Mouse (Mus musculus) megakaryocyte, embryonic 14.5 days (primary cell): ENCODE results near the gene Prune2. TPM values are rescaled to one million over a fixed set of nuclear protein-coding genes. Genes with fewer than 3 reads are reported as not detected.

Experiments
- H3K27me3 ChIP-seq: replicated peaks from 2 replicates; pipeline ENCODE3; 2012; ENCODE audit warnings: inconsistent platforms
- H3K36me3 ChIP-seq: replicated peaks from 2 replicates; pipeline ENCODE3; 2012; ENCODE audit warnings: low read length, inconsistent platforms, mixed read lengths
- H3K4me1 ChIP-seq: 2 replicates; pipeline ENCODE4 v1.6.1; 2012; ENCODE audit warnings: inconsistent platforms
- H3K4me3 ChIP-seq: replicated peaks from 2 replicates; pipeline ENCODE3; 2012; ENCODE audit warnings: moderate library complexity, mild to moderate bottlenecking, inconsistent platforms
- H3K9me3 ChIP-seq: 2 replicates; pipeline ENCODE4 v1.6.1; 2012; ENCODE audit warnings: inconsistent platforms
- FLI1 ChIP-seq: IDR thresholded peaks from 2 replicates; pipeline ENCODE4 v1.6.1; 2012; ENCODE audit warnings: low read length, inconsistent platforms, mixed read lengths
- GATA1 ChIP-seq: IDR thresholded peaks from 3 replicates; pipeline ENCODE4 v1.6.1; 2012; ENCODE audit warnings: mixed read lengths, low read length, inconsistent platforms, borderline replicate concordance
- polyA plus RNA-seq: library from polyadenylated mRNA; stranded (reverse); fragments of >175 nt; gene quantifications from 2 replicates; pipeline ENCODE4 v1.2.3, GENCODE M21; 2012; ENCODE audit warnings: low replicate concordance; ENCODE audit not compliant: insufficient read depth

The Prune2 gene
- polyA plus RNA-seq, 1 experiment = 1.2 TPM

DNA sequence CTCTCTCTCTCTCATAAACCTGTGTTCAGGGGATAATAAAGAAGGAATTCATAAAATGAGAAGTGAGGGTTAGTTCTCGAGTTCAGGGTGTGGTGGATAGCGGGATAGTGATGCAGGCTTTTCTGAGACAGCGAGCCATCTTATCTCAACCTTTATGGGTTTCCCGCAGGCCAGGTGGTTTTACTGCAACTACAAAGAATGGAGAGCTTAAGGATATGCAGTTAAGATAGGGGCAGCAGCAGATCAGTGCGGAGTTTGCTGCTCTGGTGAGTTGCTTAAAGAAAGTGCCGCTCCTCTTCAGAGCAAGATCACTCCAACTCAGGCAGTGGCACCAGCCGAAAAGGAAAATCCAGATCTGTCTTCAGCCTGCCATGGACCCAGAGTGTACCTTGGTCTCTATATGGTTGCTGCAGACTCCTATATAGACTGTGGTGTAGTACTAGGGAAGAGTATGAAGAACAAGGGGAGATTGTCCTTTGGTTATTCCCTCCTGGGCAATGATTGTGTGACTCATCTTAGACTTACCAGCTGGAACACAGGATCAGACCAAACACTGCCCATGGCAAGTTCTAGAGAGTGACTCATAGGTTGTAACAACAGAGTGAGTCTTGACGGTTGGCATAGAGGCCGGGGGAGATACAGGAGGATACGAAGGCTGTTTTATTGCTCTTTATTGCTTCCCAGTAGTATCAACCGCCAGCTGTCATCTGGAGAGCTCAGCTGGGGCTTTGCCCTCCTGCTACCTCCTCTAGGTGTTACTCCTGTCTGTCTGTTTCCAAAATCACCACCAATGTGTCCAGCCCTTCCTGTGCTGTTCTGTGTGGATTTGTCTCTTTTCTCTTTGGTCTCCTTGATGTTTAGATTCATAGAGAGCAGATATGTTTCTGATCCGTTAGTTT lies 184.3 kb downstream of the Prune2 start:
- Histone ChIP-seq H3K4me1 (peaks cover 11% of the 10 kb centered on the region), H3K9me3 (no peaks in the 10 kb centered on the region), H3K27me3 (peaks cover 17% of the 10 kb centered on the region), H3K4me3 (no peak overlapping the region), H3K36me3 (no peaks in the 10 kb centered on the region)
- TF ChIP-seq GATA1 (no peak), FLI1 (no peak)

DNA sequence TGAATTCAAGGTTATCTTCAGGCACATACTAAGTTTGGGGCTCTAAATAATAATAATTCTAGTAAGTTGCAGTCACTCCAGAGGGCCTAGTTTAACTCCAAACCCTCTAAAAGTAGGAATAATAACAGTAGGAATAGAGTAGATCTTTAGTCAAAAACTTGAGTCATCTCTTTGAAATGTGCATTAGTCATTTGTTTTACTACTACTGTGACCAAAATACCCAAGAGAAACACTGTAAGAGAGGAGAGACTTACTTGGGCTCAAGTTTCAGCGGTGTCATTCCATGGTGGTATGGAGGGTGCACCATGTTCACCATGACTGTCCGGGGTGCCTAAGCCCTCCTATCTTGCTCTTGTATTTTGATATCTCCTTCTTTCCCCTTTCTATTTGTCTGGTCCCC lies 187.3 kb downstream of the Prune2 start:
- H3K9me3 ChIP-seq = no peaks in the 10 kb centered on the region

DNA sequence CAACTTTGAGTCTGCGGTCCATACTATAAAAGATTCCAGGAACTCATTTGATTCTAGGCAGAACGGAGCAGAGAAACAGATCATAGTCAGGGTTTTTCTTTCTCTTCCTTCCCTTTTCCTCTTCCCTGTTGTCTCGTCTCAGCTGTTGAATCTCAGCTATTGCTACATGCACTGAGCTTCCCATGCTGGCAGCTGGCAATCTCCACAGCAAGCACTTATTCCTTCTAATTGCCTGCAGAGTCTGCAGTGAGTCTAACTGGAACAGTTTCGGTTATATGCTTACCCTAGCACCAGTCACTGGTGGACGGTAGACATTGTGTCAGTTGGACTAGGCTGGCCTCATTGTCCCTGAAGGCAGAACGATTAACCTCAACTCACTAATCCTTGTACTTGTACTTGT lies 188.3 kb downstream of the Prune2 start:
- TF ChIP-seq FLI1 (no peak), GATA1 (no peak)
- H3K9me3 ChIP-seq = no peaks in the 10 kb centered on the region
- no peaks in the 10 kb centered on the region for H3K36me3 ChIP-seq
- peaks cover 9% of the 10 kb centered on the region for H3K27me3 ChIP-seq
- no peak overlapping the region for H3K4me3 ChIP-seq
- H3K4me1 ChIP-seq = no peaks in the 10 kb centered on the region

More for the DNA sequence above, 187.3 kb downstream of the Prune2 start:
- peaks cover 13% of the 10 kb centered on the region for H3K27me3 ChIP-seq
- TF ChIP-seq FLI1 (no peak), GATA1 (no peak)
- no peak overlapping the region for H3K4me3 ChIP-seq
- H3K36me3 ChIP-seq = no peaks in the 10 kb centered on the region
- no peaks in the 10 kb centered on the region for H3K4me1 ChIP-seq

DNA sequence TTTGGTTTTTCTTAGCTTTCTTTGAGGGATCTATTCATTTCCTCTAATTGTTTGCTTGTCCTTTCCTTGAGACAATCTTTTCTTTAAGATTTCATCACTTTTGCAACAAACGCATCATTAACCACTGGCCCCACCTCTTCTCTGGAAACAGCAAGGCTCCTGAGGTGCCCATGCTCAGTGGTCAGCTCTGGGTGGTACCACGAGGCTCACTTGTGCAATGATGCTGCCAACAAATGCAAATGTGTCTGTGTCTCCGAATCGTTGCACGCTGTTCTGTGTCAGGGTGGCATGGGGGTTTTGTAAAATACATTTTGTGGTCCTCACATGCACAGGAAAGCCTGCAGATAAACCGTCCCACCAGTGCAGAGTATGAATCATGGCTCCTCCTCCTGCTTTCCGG lies 194.1 kb downstream of the Prune2 start:
- H3K4me1 ChIP-seq = peaks cover 27% of the 10 kb centered on the region
- H3K4me3 ChIP-seq = no peak overlapping the region
- no peaks in the 10 kb centered on the region for H3K27me3 ChIP-seq
- H3K36me3 ChIP-seq = no peaks in the 10 kb centered on the region
- TF ChIP-seq FLI1 = no peak
- no peak for TF ChIP-seq GATA1
- no peaks in the 10 kb centered on the region for H3K9me3 ChIP-seq

DNA sequence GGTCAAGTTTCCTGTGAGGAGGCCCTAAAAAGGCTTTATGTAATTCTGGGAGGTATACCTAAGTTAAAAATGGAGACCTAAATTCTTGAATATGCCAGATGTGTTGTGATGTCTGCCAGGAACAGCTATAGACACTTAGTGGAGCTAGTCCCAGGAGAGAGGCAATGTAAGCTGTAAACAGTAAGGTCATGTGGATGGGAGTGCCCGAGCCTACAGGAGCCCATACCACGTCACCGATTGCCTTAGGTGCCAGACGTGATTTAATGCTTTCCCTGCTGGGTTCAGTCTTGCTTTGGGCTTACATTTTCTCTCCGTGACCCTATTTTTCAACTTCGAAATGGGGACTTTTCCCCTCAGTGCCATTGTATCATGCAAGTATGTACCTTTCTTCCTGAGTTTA lies 195.9 kb downstream of the Prune2 start:
- no peak overlapping the region for H3K4me3 ChIP-seq
- H3K9me3 ChIP-seq = no peaks in the 10 kb centered on the region
- no peaks in the 10 kb centered on the region for H3K27me3 ChIP-seq
- peaks cover 32% of the 10 kb centered on the region for H3K4me1 ChIP-seq
- TF ChIP-seq GATA1 (no peak), FLI1 (no peak)
- H3K36me3 ChIP-seq = no peaks in the 10 kb centered on the region

DNA sequence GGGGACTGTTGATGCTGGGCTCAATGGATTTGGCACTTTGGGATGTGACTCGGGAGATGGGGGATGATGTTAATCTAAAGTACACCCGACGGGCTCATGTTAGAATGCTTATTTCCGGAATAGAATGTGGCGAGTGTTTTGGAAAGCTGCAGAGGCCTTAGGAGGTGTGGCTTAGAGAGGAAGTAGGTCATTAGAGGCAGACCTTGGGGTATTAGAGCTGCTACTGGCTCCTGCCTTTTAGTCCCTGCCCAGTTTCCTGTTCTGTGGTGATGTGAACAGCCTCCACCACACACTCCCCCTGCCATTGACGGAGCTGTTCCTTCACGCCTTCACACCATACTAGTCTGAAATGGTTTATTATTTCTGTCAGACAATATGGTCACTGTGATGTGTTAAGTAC lies 196.5 kb downstream of the Prune2 start:
- H3K9me3 ChIP-seq = no peaks in the 10 kb centered on the region
- H3K4me1 ChIP-seq = peaks cover 39% of the 10 kb centered on the region
- H3K36me3 ChIP-seq = no peaks in the 10 kb centered on the region
- no peak overlapping the region for H3K4me3 ChIP-seq
- no peaks in the 10 kb centered on the region for H3K27me3 ChIP-seq
- TF ChIP-seq GATA1 = no peak

DNA sequence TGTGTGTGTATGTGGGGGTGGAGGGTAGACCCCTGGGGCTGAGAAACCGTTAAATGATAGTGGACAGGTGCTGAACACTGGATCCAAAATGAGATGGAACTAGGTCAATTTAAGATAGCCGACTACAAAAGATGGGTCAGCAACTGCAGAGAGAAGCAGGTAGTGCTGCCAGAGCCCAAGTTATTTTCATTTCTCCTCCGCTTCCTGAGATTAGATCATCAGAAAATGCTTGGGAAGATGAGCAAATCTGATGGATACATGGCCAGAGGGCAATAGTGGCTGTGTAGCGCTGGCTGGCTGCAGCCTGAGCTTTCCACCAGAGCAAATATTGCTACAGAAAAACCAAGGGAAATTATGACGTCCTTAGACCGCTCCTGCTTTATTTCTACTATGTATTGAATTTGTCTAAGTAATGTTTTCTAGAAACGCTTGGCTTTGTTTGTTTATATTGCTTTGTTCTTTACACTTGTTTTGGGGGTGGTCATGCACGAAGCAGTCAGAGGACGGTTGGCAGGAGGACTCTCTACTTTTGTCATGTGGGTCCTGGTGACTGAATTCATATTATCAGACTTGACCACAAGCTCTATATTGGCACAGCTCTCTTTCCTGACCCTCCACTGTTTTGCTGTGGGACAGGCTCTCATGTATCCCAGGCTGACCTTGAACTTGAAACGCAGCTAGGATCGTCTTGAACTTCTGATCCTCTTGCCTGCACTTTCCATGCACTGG lies 198.2 kb downstream of the Prune2 start:
- H3K4me3 ChIP-seq = no peak overlapping the region
- TF ChIP-seq FLI1 (no peak), GATA1 (no peak)
- no peaks in the 10 kb centered on the region for H3K9me3 ChIP-seq
- no peaks in the 10 kb centered on the region for H3K27me3 ChIP-seq
- H3K4me1 ChIP-seq = peaks cover 40% of the 10 kb centered on the region
- no peaks in the 10 kb centered on the region for H3K36me3 ChIP-seq

DNA sequence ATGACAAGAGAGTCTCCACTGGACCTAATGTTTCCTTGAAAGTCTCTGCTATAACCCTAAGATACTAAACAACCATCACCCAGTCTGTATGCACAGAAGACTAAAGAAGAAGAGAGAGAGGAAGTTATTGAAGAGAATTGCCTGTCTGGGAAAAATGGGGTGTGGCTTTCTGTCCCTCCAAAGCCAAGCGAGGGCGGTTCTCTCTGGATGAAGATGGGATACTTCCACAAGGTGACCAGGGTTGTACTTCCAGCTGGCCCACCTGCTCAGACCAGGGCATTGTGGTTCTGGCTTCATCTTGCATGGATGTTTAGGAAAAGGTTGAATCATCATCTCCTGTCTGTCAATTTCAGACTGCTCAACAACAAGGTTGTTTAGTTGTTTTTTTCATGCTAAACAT lies 199.3 kb downstream of the Prune2 start:
- TF ChIP-seq FLI1 (no peak), GATA1 (no peak)

DNA sequence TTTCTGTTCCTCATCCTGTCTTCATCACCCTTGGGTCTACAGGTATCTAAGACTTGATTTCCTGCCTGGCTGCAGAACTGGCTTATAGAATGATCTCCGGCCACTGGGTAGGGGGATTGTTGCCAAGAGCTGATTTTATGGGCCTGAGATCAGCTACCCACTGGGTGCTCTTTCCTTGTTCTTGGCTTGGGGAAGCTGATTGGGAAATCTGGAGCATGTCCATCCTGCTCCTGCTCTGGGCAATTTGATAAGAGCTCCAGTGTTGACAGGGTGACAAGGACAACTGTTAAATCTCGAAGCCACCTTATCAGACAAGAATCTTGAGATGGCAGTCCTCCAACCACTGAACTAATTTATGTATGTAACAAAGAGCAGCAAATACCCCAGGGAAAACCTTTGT lies 203.8 kb downstream of the Prune2 start:
- no peak for TF ChIP-seq FLI1
- no peak for TF ChIP-seq GATA1
- Histone ChIP-seq H3K4me3 (no peak overlapping the region), H3K36me3 (no peaks in the 10 kb centered on the region), H3K9me3 (no peaks in the 10 kb centered on the region), H3K27me3 (no peaks in the 10 kb centered on the region), H3K4me1 (peaks cover 27% of the 10 kb centered on the region)

More for the DNA sequence above, 199.3 kb downstream of the Prune2 start:
- H3K4me3 ChIP-seq = no peak overlapping the region
- H3K36me3 ChIP-seq = no peaks in the 10 kb centered on the region
- peaks cover 40% of the 10 kb centered on the region for H3K4me1 ChIP-seq
- no peaks in the 10 kb centered on the region for H3K27me3 ChIP-seq
- no peaks in the 10 kb centered on the region for H3K9me3 ChIP-seq

DNA sequence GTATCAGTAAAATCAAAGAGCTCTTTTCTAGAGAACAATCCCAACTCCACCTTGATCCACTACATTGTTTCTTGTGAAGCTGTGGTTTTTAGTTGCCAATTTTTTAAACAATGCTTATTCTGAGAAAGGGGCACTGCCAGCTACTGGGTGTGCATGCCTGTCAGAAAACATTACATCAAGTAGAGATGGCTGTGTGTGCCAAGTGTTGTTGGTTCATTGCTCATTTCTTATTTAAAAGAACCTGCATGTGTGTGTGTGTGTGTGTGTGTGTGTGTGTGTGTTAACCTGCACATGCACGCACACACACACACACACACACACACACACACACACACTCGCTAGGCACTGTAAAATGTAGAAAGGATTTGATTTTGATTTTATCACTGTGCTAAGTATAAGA lies 204.3 kb downstream of the Prune2 start:
- Histone ChIP-seq H3K27me3 (no peaks in the 10 kb centered on the region), H3K4me3 (no peak overlapping the region), H3K36me3 (no peaks in the 10 kb centered on the region), H3K9me3 (no peaks in the 10 kb centered on the region), H3K4me1 (peaks cover 27% of the 10 kb centered on the region)
- TF ChIP-seq FLI1 = no peak
- no peak for TF ChIP-seq GATA1

DNA sequence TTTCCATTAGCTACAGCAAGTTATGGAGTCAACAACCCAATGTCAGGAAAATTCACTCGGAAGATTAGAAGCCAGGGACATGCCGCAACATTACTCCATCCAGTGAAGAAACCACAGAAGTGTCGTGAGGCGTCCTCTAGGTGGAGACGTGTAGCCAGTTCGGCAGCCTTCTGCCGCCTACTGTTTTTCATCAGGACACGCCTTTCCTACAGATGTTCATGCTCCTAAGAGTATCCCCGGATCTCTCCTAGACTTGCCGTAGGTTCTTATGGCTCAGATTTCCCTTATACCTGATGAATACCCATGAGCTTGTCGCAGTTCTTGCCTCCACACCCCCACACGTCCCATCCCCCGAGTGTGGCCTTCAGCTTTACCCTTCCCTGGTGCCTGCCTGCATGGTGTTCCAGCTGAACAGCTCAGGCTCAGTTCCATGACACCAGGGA lies 207.6 kb downstream of the Prune2 start:
- H3K9me3 ChIP-seq = no peaks in the 10 kb centered on the region
- H3K27me3 ChIP-seq = no peaks in the 10 kb centered on the region
- TF ChIP-seq GATA1 = no peak
- TF ChIP-seq FLI1 = no peak

More for the DNA sequence above, 207.6 kb downstream of the Prune2 start:
- Histone ChIP-seq H3K4me1 (peaks cover 25% of the 10 kb centered on the region), H3K36me3 (no peaks in the 10 kb centered on the region), H3K4me3 (peak overlapping the region; percentile 83)
